Mouse (Mus musculus) limb, embryonic 14.5 days (tissue): ENCODE results near the gene Ak8. TPM values are rescaled to one million over a fixed set of nuclear protein-coding genes. Genes with fewer than 3 reads are reported as not detected.
A peak's percentile ranks its signal among the peaks of the same experiment; 100 is the strongest.

Experiments used
- ATAC-seq: fragments of 200-750 bp; cut with Nextera tagmentation; 2 replicates; pipeline ENCODE4 v1.8.0; 2017; ENCODE audit warnings: low read depth, moderate number of reproducible peaks, moderate TSS enrichment; ENCODE audit not compliant: low FRiP score
- DNase-seq: peaks from one replicate; pipeline ENCODE4 v3.0.0-alpha.2; 2015; ENCODE audit warnings: low spot score
- H3K27ac ChIP-seq: fragments of 300-500 bp; sonication (generic); replicated peaks from 2 replicates; pipeline ENCODE4 v1.5.1; 2014; ENCODE audit warnings: low read depth, mild to moderate bottlenecking, low read length, moderate library complexity, mixed read lengths
- H3K27me3 ChIP-seq: fragments of 300-500 bp; sonication (generic); 2 replicates; pipeline ENCODE4 v1.6.1; 2014; ENCODE audit warnings: low read length, mixed read lengths; ENCODE audit not compliant: control insufficient read depth, insufficient read depth
- H3K36me3 ChIP-seq: fragments of 300-500 bp; sonication (generic); 2 replicates; pipeline ENCODE4 v1.6.1; 2014; ENCODE audit warnings: mild to moderate bottlenecking, low read length, moderate library complexity, mixed read lengths; ENCODE audit not compliant: control insufficient read depth, insufficient read depth
- H3K4me1 ChIP-seq: fragments of 300-500 bp; sonication (generic); 2 replicates; pipeline ENCODE4 v1.6.1; 2014; ENCODE audit warnings: antibody characterized with exemption, low read length, mixed read lengths; ENCODE audit not compliant: control insufficient read depth, insufficient read depth
- H3K4me2 ChIP-seq: fragments of 300-500 bp; sonication (generic); replicated peaks from 2 replicates; pipeline ENCODE4 v1.6.1; 2014; ENCODE audit warnings: low read depth, mild to moderate bottlenecking, low read length, moderate library complexity; ENCODE audit not compliant: severe bottlenecking
- H3K4me3 ChIP-seq: fragments of 300-500 bp; sonication (generic); replicated peaks from 2 replicates; pipeline ENCODE4 v1.5.1; 2014; ENCODE audit warnings: low read length
- H3K9ac ChIP-seq: fragments of 300-500 bp; sonication (generic); 2 replicates; pipeline ENCODE4 v1.6.1; 2014; ENCODE audit warnings: mild to moderate bottlenecking, low read depth, low read length, moderate library complexity; ENCODE audit not compliant: severe bottlenecking
- H3K9me3 ChIP-seq: fragments of 300-500 bp; sonication (generic); 2 replicates; pipeline ENCODE4 v1.6.1; 2016; ENCODE audit warnings: low read length; ENCODE audit not compliant: control insufficient read depth
- POLR2A ChIP-seq: fragments of 200-500 bp; IDR thresholded peaks from 2 replicates; pipeline ENCODE4 v1.8.0; 2012; ENCODE audit warnings: inconsistent platforms, mild to moderate bottlenecking, moderate library complexity, borderline replicate concordance; ENCODE audit not compliant: insufficient read depth, insufficient read length; ENCODE audit errors: extremely low read depth
- WGBS: fragments of 180-500 bp; shearing (Covaris S2); extraction: QIAGEN DNeasy Blood & Tissue Kit; methylation state at CpG from one replicate; pipeline ENCODE4 v1.1.7; 2014; 5-methylcytosine and 5-hydroxymethylcytosine counted together
- polyA plus RNA-seq, 2 experiments: library from polyadenylated mRNA; depleted of rRNA in 1 of 2; stranded (reverse) in 1 of 2; unstranded in 1 of 2; fragments of >200 nt; fragmentation: Nextera tagmentation in 1 of 2; extraction: Ambion mirVana in 1 of 2; gene quantifications; 2 replicates each; pipeline versions ENCODE4 v1.2.1 to v1.2.3; 2012 to 2014

Gene Ak8
- polyA plus RNA-seq, 2 experiments = 0.49 to 0.58 TPM

DNA sequence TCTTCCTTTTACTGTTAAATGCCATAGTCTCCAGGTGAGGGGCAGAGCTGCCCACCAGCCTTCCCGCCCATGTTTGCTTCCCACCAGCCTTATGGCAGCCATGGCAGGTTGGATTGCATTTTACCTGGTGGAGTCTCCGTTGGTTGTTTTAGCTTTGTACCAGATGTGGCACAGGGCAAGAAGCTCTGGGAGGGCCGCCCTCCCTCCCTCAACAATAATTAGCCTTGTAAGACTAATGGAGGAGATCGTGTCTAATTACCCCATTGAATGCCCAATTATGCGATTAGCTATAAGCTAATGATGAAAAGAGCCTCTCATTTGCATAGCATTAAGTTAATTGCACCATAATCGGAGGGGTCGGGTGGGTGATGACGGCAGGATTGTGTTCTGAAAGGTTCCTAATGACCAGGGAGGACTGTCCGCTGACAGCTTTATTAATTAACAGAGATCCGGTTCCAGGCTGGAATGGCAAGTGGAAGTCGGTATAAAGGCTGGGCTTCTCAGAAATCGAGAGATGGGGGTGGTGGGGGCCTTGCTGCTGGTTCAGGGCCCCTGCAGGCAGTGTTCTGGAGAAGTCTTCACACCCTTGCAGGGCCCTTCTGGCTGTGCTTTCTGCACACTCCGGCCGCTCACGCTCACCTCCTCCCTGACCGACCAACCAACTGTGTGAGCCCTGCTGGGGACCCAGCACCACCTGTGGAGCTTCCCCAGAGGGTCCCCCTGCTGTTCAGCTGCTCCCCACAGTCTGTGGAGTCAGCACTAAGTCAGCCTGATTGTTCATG, 80.2 kb downstream of the Ak8 start:
- TF ChIP-seq POLR2A = no peak
- H3K27ac ChIP-seq = no peak overlapping the region
- WGBS = 50% methylated on average over 16 of the region's 16 CpGs
- H3K9me3 ChIP-seq = no peaks in the 10 kb centered on the region
- H3K27me3 ChIP-seq = no peaks in the 10 kb centered on the region
- no peaks in the 10 kb centered on the region for H3K36me3 ChIP-seq
- DNase-seq (no peak), ATAC-seq (no peak)
- H3K9ac ChIP-seq = no peak overlapping the region
- H3K4me3 ChIP-seq = no peak overlapping the region
- no peak overlapping the region for H3K4me2 ChIP-seq
- H3K4me1 ChIP-seq = no peaks in the 10 kb centered on the region

DNA sequence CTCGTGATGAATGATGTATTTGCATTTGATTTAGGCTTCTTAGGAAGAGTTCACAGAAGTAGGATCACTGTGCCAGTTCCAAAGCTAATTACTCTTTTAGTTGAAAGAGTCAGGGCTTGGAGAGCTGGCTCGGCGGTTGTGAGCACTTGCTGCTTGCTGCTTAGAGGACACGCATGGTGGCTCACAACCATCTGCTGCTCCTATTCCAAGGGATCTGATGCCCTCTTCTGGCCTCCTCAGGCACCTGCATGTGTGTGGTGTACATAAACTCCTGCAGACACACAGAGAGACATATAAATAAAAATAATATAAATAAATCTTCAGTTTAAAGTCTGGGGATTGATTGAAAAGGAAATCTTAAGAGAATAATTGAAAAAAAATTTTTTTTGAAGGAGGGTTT, 81.3 kb downstream of the Ak8 start:
- H3K4me3 ChIP-seq = no peak overlapping the region
- H3K27me3 ChIP-seq = no peaks in the 10 kb centered on the region
- H3K4me2 ChIP-seq = no peak overlapping the region
- H3K9me3 ChIP-seq = no peaks in the 10 kb centered on the region
- 91% methylated on average over 4 of the region's 4 CpGs for WGBS
- ATAC-seq (no peak), DNase-seq (no peak)
- no peak overlapping the region for H3K9ac ChIP-seq
- no peaks in the 10 kb centered on the region for H3K4me1 ChIP-seq
- TF ChIP-seq POLR2A = no peak
- no peaks in the 10 kb centered on the region for H3K36me3 ChIP-seq
- no peak overlapping the region for H3K27ac ChIP-seq

DNA sequence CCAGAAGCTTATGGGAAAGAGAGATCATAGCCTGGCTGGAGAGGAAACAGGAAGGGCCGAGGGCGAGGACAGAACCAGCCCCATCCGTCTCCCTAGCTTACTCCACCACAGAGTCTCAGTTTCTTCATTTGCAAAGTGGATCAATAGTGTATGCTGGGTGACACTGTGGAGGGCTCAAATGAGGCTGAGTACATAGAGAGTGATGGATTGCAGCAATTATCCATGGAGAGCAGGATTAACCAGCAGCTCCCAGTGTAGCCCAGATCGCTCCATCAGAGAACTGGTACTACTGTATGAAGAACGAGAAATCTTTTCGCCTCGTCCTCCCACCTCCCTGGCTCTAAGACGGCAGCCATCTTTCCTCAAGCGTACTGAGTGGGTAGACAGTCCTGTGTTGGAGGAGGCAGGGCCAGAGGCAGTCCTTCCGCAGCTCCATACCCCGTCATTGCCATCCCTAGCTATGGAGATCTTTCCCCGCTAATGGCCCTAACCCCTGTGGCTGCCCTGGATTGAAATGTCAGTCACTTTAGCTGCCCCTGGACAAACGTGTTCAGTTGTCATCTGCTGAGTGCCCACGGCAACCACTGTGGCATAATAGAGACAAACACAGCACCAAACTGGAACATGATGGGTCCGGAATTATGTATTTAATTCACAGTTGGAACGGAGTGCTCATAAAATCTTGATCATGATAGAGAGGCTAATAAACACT, 86.5 kb downstream of the Ak8 start:
- H3K36me3 ChIP-seq = no peaks in the 10 kb centered on the region
- WGBS = 72% methylated on average over 16 of the region's 16 CpGs
- no peaks in the 10 kb centered on the region for H3K9me3 ChIP-seq
- H3K27ac ChIP-seq = no peak overlapping the region
- H3K4me3 ChIP-seq = no peak overlapping the region
- H3K27me3 ChIP-seq = no peaks in the 10 kb centered on the region
- DNase-seq (no peak), ATAC-seq (no peak)
- no peaks in the 10 kb centered on the region for H3K4me1 ChIP-seq
- no peak overlapping the region for H3K9ac ChIP-seq
- no peak overlapping the region for H3K4me2 ChIP-seq
- TF ChIP-seq POLR2A = no peak

DNA sequence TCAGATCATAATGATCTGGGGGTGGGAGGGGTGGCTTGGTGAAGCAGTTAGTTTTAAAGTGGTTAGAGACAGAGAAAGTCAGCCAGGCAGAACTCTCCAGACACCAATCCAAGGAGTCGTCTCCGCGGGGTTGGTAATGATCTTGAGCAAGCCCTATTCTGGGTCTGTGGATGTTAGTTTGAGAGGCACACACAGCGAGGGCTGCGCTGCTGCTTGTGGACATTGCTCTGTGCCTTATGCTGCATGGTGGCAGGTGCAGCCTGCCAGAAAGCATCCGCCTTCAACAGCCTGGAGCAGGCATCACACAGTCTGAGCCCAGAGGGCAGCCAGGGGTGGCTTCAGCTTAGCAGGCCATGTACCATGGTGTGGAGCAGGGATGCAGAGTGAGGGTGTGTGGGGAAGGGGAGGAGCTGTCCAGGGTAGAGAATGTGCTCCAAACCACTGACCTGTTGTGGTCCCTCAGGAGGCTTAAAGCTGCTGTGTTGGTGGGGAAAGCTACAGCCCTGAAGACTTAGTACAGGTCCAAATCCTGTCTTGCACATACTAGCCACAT, 87.2 kb downstream of the Ak8 start:
- Histone ChIP-seq H3K4me2 (no peak overlapping the region), H3K27me3 (no peaks in the 10 kb centered on the region), H3K27ac (no peak overlapping the region), H3K36me3 (no peaks in the 10 kb centered on the region), H3K9ac (no peak overlapping the region), H3K4me3 (no peak overlapping the region), H3K4me1 (no peaks in the 10 kb centered on the region), H3K9me3 (no peaks in the 10 kb centered on the region)
- DNase-seq = no peak
- WGBS = 76% methylated on average over 6 of the region's 6 CpGs
- no peak for TF ChIP-seq POLR2A
- ATAC-seq = no peak

DNA sequence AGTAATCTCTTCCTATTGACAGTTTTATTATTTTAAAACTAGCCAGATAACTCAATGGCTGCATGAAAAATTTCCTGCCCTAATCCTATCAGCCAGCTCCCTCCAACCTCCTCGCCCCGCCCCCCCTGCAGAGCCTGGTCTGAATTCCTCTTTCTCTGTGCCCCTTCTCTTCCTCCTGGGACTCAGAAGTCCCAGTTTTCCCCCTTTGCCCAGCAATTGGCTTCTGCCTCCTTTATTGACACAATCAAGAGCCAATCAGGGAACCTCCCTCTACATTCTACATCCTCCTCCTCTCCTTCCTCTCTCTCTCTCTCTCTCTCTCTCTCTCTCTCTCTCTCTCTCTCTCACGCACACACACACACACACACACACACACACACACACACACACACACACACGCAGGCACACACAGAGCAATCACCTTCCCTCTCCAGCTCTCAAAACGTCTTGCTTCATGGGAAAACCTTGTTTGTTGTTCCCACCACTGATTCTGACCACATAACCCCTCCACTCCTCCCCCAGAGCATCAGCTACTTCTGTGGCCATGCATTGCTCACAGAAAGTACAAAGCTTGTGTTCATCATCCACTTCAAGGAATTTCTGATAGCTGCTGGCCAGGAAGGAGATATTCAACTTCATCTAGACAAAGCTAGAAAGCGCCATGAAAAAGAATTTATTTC, 93.1 kb downstream of the Ak8 start:
- no peaks in the 10 kb centered on the region for H3K27me3 ChIP-seq
- no peak overlapping the region for H3K27ac ChIP-seq
- H3K4me1 ChIP-seq = peaks cover 6% of the 10 kb centered on the region
- H3K9me3 ChIP-seq = no peaks in the 10 kb centered on the region
- H3K9ac ChIP-seq = no peak overlapping the region
- DNase-seq = peak; percentile 76
- peak overlapping the region; percentile 11; the same call in 1 of the 2 replicates for H3K4me3 ChIP-seq
- ATAC-seq = peak; percentile 80; the same call in 1 of the 2 replicates
- no peaks in the 10 kb centered on the region for H3K36me3 ChIP-seq
- TF ChIP-seq POLR2A = no peak
- 23% methylated on average over 5 of the region's 6 CpGs for WGBS
- H3K4me2 ChIP-seq = peak overlapping the region; percentile 22
